Mouse (Mus musculus) lung, postnatal 14 days (tissue): ENCODE data around the gene Glo1.

Source experiments
- DNase-seq: peaks from one replicate; pipeline ENCODE4 v3.0.0; 2021

The Glo1 gene

DNA sequence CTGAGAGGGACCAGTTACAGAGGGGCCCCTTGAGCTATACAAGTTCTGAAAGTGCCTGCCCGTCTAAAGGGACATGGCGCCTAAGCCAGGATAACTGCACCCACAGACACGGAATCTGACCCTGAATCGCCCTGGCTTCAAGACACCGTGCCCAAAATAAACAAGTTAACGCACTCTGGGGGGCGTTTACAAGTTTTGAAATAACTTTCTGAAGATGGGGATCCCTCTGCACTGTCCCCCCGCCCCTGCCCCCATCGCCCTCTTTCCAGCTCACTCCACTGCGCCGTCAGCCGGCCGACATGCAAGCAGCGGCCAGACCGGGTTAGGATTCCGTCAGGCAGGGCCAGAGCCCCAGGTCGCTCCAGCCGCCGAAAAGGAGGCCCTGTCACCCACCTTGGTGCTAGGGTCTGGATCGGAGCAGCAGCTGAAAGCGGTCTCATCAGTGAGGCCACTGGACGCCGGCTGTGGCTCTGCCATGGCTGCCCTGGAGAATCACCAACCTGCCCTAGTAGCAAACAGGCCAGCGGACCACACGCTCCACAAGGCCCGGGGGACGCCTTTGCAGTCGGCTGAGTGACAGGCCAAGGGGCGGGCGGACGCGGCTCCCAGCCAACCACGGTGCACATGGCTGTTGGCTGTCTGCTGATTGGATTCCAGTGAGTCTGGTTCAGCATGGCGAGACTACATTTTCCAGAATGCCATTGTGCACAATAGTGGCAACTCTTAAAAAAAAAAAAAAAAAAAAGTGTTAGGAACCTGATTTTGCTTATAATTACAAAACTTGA lies 14.4 kb downstream of the Glo1 start:
- DNase-seq = peak; percentile 100

DNA sequence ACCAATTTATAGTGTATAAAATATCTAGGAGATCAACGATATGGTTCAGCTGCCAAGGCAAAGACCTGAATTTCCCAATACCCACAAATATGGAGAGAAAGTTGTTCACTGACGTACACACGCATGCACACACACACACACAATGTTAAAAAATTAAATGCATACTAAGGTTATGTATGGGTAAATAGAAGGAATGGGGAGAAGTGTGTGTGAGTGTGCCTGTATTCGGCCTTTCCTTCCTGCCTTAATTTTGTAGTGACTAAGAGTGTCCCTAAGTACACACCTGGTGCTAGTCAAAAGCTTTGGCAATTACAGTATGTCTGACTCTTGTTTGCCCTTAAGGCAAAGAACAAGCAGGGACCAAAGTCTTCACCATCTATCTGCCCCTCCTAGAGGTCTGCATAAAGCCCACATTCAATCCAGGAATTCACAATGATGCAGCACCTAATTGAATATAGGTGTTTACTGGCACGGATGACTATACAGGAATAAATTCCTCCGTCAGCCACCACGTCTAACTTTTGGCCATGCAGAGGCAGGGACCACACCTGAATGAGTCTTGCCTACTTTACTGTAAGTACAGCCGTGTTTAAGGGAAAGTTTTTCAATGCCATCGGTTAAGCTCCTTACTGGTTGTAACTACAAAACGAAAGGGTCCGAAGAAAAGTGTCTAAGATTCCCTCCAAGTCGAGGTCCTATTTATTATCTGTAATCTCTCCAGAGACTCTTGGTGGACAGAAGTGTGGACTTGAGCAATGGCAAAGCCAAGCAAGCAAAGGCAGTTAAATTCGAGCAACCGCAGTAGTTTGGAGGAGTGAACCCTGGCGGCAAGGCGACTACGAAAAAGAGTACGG lies 15.2 kb downstream of the Glo1 start:
- no peak for DNase-seq

DNA sequence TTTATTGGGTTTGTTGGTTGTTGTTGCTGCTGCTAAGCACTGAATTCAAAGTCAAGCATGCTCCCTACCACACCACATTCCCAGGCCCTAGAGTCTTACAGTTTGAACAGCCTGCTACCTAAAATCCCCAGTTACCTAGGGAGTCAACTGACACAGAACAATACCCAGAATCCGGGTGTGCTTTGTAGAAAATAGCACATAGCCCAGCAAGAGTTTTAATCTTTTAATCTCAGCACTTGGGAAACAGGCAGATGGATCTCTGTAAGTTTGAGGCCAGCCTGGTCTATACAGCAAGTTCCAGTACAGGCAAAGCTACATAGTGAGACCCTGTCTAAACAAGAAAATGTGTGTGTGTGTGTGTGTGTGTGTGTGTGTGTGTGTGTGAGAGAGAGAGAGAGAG lies 15.9 kb downstream of the Glo1 start:
- no peak for DNase-seq

DNA sequence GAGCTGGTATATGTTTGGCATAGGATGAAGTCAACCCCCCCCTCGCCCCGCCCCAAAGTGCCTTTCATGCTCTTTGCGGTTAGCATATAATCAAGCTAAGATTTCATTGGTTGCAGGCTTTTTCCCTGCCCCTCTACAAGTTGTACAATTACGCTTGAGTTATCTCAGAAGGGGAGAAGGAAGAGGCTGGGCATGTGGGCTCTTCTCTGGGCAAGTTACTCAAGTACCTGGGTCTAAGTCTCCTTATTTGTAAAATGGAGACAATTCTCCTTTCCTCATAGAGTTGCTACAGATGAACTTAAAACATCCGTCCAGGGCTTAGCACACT lies 16.7 kb downstream of the Glo1 start:
- no peak for DNase-seq

DNA sequence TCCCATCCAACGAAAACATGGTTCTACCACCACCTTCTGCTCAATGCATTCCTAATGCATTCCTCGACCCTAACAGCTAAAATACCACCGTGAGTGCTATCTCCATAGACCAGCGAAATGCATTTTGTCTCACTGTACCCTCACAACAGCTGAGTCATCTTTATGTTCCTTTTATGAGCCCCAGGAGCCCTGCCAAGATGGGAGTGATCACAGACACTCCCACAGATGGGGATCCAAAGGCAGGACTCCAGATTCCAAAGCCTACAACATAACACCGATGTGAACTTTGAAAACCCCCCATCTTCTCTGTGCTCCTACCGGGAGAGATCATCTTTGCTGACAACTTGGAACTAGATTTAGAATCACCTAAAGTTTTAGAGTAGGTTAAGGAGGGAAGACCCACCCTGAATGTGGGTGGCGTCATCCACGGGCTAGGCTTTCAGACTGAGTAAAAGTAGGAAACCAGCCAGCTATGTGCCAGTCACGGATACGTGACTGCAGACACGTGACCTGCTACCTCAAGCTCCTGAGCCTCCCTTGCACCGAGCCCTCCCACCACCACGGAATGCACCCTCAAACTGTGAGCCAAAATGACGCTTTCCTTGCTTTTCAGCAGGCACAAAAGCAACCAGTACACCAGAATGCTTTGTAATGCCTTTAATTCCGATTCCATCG lies 17.2 kb downstream of the Glo1 start:
- no peak for DNase-seq

DNA sequence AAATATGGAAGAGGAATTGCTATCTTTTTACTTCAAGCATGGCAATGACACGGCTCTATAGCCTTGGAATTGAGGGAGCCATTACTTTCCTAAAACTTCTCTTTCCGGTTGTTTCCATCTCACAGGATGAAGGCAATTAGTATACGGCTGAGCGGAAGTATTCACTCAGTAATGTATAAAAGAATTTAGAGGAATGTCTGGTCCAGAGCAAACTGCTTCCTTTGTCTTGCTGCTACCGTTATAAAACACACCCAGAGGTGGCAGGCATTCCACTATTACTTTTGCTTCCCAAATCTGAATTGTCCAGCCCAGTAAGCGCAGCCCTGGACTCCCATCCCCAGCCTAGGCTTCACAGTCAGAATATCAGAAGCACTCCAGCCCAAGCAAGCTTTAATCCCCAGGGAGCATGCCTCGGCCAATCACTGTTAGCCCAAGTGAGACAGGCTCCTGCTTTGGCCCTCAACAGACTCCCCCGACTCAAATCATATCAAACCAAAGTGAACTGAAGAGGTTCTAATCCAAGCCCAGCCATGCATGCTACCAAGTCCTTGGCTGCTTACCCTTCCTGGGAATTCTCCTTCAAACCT lies 18.7 kb downstream of the Glo1 start:
- no peak for DNase-seq

DNA sequence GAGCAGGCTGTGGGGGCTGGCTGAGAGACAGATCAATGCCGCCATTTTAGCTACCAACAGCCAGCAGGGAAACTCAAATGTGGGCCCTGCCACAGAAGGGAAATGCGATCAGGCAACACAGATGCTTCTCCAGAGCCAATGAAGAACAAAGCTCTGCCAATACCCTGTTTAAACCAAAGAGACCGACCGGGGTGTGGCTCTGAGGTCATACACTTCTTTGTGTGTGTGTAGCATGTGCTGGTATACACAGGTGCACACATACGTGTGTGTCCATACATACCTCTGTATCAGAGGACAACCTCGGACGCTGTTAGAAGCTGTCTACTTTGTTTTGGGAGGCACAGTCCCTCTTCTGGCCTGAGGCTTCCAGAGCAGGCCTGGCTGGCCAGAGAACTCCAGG lies 19.3 kb downstream of the Glo1 start:
- no peak for DNase-seq

DNA sequence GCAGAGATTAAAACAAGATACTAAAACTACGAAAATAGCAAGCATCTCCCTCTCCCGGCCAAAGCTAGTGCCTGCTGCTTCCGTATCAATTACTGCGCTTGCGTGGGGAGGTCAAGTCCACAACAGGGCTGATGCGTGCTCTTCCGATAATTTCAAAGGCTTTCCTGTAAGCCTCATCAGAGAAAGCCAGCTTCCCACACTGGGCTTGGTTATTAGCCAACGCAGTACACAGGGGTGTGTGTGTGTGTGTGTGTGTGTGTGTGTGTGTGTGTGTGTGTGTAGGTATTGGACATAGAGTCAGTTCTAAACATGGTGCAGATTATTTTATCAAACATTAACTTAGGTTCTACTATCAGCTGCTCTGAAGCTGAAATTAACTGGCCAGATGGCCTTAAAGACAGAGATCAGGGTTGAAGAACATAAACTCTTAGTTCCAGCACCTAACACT lies 20.0 kb downstream of the Glo1 start:
- DNase-seq = no peak

DNA sequence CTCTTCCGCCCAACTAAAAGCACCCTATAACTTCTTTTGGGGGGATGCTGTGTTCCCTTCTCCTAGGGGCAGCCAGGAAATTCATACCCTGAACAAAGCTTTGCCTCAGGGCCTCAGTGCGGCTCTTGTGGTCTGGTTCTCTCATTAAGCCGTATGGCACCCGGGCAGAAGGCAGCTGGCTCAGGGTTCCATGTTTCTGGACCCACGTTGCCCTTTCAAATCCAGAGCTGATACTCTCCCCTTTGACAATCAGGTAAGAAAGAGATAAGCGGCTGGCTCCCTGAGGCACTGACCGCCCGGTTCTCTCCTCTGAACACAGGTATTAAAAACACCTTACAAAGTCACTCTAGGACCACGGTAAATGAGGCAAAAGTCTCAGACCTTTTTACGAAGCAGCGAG lies 20.5 kb downstream of the Glo1 start:
- no peak for DNase-seq

DNA sequence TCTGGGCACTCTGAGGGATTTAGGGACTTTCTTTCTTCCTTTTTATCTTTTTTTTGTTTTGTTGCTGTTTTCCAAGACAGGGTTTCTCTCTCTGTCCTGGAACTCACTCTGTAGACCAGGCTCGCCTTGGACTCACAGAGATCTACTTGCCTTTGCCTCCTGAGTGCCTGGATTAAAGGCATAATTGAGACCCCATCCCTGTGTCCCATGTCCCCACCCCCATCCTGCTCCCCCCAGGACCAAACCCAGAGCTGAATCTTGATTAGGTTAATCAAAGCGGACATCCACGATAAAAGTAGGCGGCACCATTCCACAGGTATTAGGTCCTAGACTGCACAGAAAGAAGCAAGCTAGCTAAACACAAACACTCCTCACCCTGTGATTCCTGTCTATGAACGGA lies 21.7 kb downstream of the Glo1 start:
- no peak for DNase-seq

DNA sequence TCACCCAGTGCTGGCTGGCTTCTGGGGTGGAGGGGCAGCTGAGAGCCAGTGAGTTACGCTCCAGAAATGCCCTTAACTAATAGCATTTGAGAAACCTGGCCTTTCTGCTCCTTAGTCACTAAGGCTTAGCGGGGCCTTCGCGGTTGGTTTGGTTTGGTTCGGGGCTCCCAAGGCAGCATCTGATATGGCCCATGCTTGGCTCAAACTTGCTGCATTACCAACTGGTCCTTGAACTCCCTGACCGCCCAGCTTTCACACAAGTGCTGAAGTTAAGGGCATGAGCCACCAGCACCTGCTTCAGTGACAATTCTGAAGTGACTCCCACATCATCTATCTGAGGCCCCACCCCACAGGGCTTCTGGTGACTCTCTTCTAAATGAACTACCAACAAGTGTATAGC lies 22.4 kb downstream of the Glo1 start:
- no peak for DNase-seq

DNA sequence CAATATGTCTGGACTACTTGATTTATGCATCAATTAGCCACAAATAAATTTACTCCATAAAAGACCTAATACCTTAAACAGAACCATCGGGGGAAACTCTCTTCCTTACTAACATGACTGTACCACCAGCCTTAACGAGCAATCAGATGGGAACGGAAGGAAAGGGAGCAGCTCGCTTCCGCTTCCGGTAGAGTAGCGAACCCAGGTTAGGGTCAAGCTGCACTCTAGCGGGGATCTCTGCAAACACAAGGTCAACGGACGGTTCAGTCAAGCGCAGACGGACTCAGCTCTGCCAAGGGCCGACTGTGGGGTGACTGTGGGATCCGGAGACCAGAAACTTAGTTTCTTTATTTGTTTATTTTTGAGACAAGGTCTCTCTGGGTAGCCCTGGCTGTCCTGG lies 24.5 kb downstream of the Glo1 start:
- DNase-seq = no peak

DNA sequence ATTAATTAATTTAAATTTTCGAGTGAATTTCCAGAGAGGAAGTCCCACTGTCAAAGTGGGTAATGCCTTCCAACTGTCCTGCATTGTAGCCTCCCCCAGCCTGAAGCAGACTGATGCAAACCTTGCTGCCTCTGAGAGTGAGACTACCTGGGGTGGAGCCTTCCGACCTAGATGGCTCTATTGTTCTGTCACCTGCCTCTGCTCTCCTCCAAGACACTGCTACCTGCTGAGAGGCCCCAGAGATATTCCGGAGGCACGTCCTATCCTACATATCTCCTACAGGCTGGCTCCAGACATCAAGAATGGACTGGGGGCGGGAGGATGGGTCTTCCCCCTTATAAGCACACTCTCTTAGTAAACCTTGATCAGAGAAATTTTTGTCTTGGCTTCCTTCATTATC lies 28.4 kb downstream of the Glo1 start:
- DNase-seq = no peak

DNA sequence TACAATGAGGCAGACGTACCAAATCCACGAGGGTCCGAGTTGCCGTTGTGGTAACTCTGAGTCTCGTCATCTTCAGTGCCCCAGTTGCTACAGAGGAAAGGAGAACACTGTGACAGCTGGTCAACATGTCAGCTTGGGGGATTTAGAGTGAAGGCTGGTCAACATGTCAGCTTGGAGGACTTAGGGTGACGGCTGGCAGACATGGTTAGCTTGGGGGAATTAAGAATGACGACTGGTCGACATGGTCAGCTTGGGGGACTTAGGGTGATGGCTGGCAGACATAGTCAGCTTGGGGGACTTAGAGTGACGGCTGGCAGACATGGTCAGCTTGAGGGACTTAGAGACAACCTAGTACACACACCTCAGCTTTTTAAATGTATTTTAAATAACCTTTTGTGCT lies 28.9 kb downstream of the Glo1 start:
- DNase-seq = no peak

DNA sequence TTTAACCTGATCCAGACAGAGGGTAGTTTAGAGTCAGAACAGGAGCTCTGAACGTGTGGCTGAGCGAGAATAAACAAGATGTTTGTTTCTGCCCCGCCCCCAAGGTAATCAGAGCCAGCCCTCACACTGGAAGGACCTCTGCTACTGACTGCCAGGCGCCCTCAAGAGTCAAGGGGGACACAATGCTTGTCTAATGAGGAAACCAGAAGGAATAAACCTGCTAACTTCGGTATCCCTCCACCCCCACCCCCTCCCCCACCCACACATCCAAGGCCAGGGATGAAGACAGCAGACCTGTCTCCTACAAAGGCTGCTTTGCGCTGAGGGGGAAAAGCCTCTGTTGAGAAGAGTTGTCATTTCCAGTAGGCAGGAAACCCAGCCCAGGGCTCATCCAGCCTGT lies 31.8 kb downstream of the Glo1 start:
- DNase-seq = no peak

DNA sequence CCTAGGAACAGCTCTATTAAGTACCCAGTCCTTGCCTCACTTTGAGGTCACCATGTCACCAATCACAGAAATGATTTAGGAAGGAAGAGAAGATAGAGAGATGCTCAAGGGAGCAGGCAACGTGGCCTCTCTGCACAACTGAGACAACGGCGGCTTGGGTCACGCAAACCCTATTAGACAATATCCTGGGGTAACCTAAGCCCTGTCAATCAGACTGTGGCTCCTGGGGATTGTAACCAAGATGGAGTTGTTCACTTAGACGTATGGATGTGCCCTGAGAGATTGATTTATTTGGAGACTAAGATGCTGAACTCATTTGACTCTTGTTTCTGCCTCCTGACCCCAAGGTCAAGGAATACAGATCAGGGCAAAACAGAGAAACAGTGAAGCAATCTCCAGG lies 32.3 kb downstream of the Glo1 start:
- no peak for DNase-seq

DNA sequence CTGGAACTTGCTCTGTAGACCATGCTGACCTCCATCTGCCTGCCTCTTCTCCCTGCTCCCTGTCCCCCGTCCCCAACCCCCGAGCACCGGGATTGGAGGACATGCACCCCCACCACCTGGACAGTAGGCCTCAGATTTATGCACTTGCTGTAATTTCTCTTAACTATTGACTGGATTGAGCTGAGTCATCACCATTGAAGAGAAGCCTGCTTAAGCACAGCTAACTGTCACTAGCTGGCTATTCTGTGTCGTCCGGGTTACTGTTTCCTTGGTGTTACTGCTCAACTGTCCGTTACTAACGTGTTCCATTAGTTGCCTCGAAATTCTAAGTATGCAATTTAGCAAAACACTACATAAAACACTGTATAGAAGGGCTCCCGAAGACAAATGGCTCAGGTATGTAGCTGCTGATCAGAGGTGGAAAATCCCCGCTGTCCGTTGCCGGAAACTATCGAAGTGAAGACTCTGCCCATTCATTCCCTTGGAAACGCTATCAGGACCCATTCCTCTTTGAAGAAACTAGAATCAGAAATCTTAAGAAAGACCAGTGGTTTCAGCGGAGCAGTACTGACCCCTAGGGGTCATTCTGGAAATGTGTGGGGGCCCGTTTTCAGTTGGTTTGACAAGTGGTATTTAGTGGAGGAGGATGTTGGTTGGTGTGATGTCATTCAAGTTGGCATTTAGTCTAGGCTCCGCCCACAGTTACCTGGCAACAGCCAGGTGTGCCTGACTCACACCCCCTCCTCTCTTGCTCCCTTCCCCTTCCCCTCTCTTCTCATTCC lies 36.1 kb downstream of the Glo1 start:
- DNase-seq = peak; percentile 67

DNA sequence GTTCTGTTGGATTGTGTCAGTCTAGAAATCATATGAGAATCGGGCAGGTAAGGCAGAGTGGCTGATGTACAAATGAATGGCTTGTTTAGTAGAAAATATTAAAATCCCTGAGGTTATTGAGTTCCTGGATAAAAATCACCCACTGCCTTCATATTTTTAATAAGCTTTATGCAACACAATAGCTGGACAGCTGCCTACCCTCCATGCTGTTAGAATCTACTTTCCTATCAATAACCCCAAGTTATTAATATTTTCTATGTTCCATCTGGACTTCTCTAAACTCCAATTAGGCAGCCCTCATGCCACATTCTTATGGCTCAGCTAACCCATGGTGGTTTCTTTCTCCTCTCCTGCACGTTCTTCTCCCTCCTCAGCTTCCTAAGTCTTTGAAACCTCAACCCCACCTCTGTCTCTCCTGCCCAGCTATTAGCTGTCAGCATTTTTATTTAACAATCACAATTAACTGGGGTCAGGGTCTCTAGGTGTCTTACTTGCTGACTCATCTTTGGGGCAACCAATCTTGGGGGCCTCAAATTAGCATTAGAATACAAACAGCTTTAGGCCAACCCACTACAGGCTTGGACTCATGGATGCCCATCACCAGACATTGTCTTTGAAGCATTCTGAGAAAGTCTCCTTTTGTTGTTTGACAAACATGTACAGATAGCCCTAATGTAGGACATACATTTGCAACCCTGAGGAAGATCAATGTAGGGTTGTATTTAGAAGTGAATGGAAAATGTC lies 43.2 kb downstream of the Glo1 start:
- DNase-seq = no peak

DNA sequence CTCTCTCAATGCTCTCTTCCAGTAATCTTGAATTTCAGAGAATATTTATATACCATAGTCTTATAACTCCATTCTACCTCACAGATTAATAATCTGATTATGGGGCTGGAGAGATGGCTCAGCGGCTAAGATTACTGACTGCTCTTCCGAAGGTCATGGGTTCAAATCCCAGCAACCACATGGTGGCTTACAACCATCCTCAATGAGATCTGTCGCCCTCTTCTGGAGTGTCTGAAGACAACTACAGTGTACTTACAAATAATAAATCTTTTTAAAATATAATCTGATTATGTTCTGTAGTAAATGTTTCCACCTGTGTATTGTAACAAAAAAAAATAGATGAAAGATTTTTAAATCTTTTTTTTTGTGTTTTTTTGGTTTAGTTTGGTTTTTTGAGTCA lies 44.4 kb downstream of the Glo1 start:
- DNase-seq = no peak

DNA sequence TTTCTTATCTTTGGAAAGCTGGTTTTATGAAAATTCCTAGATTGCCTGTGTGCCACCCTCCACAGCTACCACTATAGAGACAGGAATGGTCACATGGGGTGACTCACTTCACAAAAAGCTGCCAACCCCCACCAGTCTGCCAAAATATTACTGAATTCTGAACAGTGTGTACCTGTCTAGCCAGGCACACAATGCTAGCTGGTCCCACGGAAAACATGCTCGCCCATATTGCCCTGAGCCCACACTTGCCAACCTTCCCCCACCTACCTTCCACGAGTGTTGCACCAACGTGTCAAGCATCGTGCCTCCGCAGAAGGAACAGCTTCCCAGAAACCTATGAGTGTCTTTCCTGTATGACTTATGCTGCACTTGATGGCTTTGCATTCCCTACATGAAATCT lies 45.5 kb downstream of the Glo1 start:
- DNase-seq = no peak

DNA sequence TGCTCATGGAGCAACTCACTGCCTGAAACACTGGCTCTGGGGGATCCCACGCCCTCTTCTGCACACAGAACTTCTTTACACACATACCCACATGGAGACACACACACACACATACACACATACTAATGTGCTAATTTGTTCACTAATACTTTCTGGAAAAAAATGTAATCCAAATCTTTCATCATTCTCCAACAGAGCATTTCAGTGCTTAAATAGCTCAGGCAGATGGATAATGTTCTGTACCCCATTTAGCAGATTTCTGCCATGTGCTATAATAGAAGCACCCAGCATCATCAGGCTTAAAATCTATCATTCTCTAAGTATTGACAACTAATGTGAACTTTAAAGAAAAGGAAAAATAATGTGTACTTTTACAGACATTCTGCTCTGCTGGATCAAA lies 45.9 kb downstream of the Glo1 start:
- DNase-seq = no peak

DNA sequence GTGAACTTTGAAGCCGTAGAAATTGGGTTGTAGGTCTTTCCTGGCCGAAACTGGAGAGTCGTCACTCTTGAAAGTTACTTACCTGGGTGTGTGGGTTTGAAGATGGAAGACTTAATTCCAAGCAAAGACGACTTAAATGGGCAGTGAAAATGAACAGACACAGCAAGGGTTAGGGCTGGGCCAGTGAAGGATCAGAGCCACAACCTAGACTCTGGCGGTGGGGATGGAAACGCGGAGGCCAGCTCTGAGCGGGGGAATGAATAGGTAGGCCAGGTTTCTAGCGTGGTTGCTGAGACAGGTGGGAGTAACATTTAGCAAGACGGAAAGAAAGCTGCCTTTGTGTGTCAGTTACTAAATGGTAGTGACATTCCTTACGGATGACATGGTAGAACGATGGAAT lies 49.7 kb downstream of the Glo1 start:
- no peak for DNase-seq
